ENCODE assay signal across 11 mouse cellular contexts in genomic region chr11:107339224-107339805, GRCm38 (mm10).
A peak's percentile ranks its signal among the peaks of the same experiment; 100 is the strongest.
DNase-seq lines count a peak whose midpoint lies in the region; ATAC-seq lines count a peak whose summit lies in the region.
"Had no signal": no experiment of that assay in that cellular context is flagged by ENCODE, and none has a peak within 500 bp of the region (broad histone marks: within the 10 kb centered on the region; RNA-seq: fewer than 3 reads in every experiment).

No protein-coding gene starts in this region.

- 78% methylated on average over 7 of the region's 7 CpGs for WGBS in hindbrain, embryonic 11.5 days
- WGBS in hindbrain, embryonic 10.5 days, result 81% methylated on average over 7 of the region's 7 CpGs

- H3K36me3 ChIP-seq in hindbrain, embryonic 11.5 days (ENCODE audit: control insufficient read depth, insufficient read depth, low read length), result no peaks in the 10 kb centered on the region
- peaks cover 13% of the 10 kb centered on the region for H3K36me3 ChIP-seq in hindbrain, embryonic 10.5 days
- H3K36me3 ChIP-seq: liver, embryonic 15.5 days had no signal

- H3K27me3 ChIP-seq in hindbrain, embryonic 11.5 days (ENCODE audit: control insufficient read depth, insufficient read depth, low read length), result no peaks in the 10 kb centered on the region
- H3K27me3 ChIP-seq in hindbrain, embryonic 10.5 days (ENCODE audit: insufficient read depth, poor library complexity, severe bottlenecking), result no peaks in the 10 kb centered on the region
- H3K27me3 ChIP-seq: liver, embryonic 15.5 days; Patski had no signal

- no peaks in the 10 kb centered on the region for H3K9me3 ChIP-seq in hindbrain, embryonic 11.5 days (ENCODE audit: control insufficient read depth, low read length)
- H3K9me3 ChIP-seq in hindbrain, embryonic 10.5 days, result no peaks in the 10 kb centered on the region
- H3K9me3 ChIP-seq: liver, embryonic 15.5 days had no signal

- no peak overlapping the region for H3K27ac ChIP-seq in hindbrain, embryonic 11.5 days (ENCODE audit: low read depth, low read length)
- no peak overlapping the region for H3K27ac ChIP-seq in hindbrain, embryonic 10.5 days
- H3K27ac ChIP-seq: liver, embryonic 15.5 days had no signal

- 0 out of 2 replicates have a peak, but pooled peaks cover 4% of the 10 kb centered on the region for H3K4me1 ChIP-seq in hindbrain, embryonic 11.5 days (replicated peaks; ENCODE audit: control insufficient read depth, insufficient read depth, low read length)
- peaks cover 45% of the 10 kb centered on the region for H3K4me1 ChIP-seq in hindbrain, embryonic 10.5 days (replicated peaks)

- no peak overlapping the region for H3K9ac ChIP-seq in hindbrain, embryonic 11.5 days (ENCODE audit: low read depth, low read length)
- H3K9ac ChIP-seq: liver, embryonic 15.5 days had no signal

- intact Hi-C loops in left cerebral cortex, postnatal 36 days (cut with DNase I), result no loop called here

- DNase-seq in hindbrain, embryonic 11.5 days (ENCODE audit: low spot score), result peak; percentile 42
- DNase-seq in hindbrain, embryonic 10.5 days (ENCODE audit: low spot score), result no peak
- DNase-seq in NIH3T3 (ENCODE audit: low read depth), result peak; percentile 7
- DNase-seq in cerebellum, postnatal 14 days, result peak; percentile 77 to 79
- DNase-seq in lung, postnatal 14 days, result peak; percentile 55
- DNase-seq in frontal cortex, adult 2 months (ENCODE audit: extremely low spot score in 1 of 2, low spot score in 1 of 2), result no peak
- no peak for DNase-seq in yolk sac, embryonic 10.5 days (ENCODE audit: low spot score)
- DNase-seq in left cerebral cortex, postnatal 36 days (ENCODE audit: low spot score in 2 of 2), result no peak

- H3K4me2 ChIP-seq in hindbrain, embryonic 11.5 days (replicated peaks; ENCODE audit: low read depth, low read length), result no peak overlapping the region
- H3K4me2 ChIP-seq: liver, embryonic 15.5 days had no signal

- H3K4me3 ChIP-seq in hindbrain, embryonic 11.5 days (ENCODE audit: low read depth, low read length), result no peak overlapping the region
- H3K4me3 ChIP-seq in hindbrain, embryonic 10.5 days, result no peak overlapping the region
- H3K4me3 ChIP-seq: liver, embryonic 15.5 days had no signal

- no peak for ATAC-seq in hindbrain, embryonic 11.5 days (ENCODE audit: low FRiP score)
- ATAC-seq: forebrain, embryonic 16.5 days; Patski had no signal

Comparison
In these comparisons a context has a peak if more than half of its experiments do, and no peak if none do; other contexts are left out.
1. DNase-seq: peak in hindbrain, embryonic 11.5 days (single experiment), NIH3T3 (single experiment), cerebellum, postnatal 14 days (2 of 2) and lung, postnatal 14 days (single experiment); none in hindbrain, embryonic 10.5 days (single experiment), frontal cortex, adult 2 months (0 of 2), yolk sac, embryonic 10.5 days (single experiment) and left cerebral cortex, postnatal 36 days (0 of 2).